Mouse (Mus musculus) testis, adult 2 months (tissue): Measurements from ENCODE around the gene Gpx7. TPM values are rescaled to one million over a fixed set of nuclear protein-coding genes. Genes with fewer than 3 reads are reported as not detected.

Source experiments
- H3K27ac ChIP-seq: fragments of 200-500 bp; 2 replicates; pipeline ENCODE4 v1.5.1; 2012; ENCODE audit warnings: low read depth, low read length; ENCODE audit not compliant: control insufficient read depth, insufficient read depth
- H3K27me3 ChIP-seq: fragments of 200-500 bp; 2 replicates; pipeline ENCODE4 v1.6.1; 2012; ENCODE audit warnings: mild to moderate bottlenecking, low read length, moderate library complexity; ENCODE audit not compliant: control insufficient read depth, insufficient read depth
- H3K36me3 ChIP-seq: fragments of 200-500 bp; 2 replicates; pipeline ENCODE4 v1.6.1; 2012; ENCODE audit warnings: mild to moderate bottlenecking, low read length; ENCODE audit not compliant: control insufficient read depth, insufficient read depth
- H3K4me1 ChIP-seq: fragments of 200-500 bp; 2 replicates; pipeline ENCODE4 v1.6.1; 2012; ENCODE audit warnings: low read length; ENCODE audit not compliant: control insufficient read depth, insufficient read depth
- H3K4me3 ChIP-seq: fragments of 200-500 bp; 2 replicates; pipeline ENCODE4 v1.5.1; 2012; ENCODE audit warnings: low read depth, mild to moderate bottlenecking, low read length, moderate library complexity, mixed read lengths; ENCODE audit not compliant: control insufficient read depth
- CTCF ChIP-seq: fragments of 200-500 bp; IDR thresholded peaks from 2 replicates; pipeline ENCODE4 v1.5.1; 2012; ENCODE audit warnings: low read depth, mild to moderate bottlenecking, inconsistent platforms, low read length, moderate library complexity; ENCODE audit not compliant: control insufficient read depth, insufficient read depth, insufficient replicate concordance
- POLR2A ChIP-seq: fragments of 200-500 bp; IDR thresholded peaks from 2 replicates; pipeline ENCODE4 v1.6.1; 2012; ENCODE audit warnings: low read depth, mild to moderate bottlenecking, inconsistent platforms, low read length, moderate library complexity; ENCODE audit not compliant: control insufficient read depth
- polyA plus RNA-seq: library from polyadenylated mRNA; depleted of rRNA; stranded (reverse); fragments of >200 nt; gene quantifications from 2 replicates; pipeline ENCODE4 v1.2.3, GENCODE M21; 2012

Gpx7 gene
- polyA plus RNA-seq, 1 experiment = 1.1 TPM

GRCm38 (mm10) chr4:108371421-108371820, 35.3 kb downstream of the Gpx7 start:
- no peak overlapping the region for H3K4me3 ChIP-seq
- TF ChIP-seq POLR2A (no peak), CTCF (no peak)
- H3K27me3 ChIP-seq = no peaks in the 10 kb centered on the region
- no peak overlapping the region for H3K27ac ChIP-seq
- H3K36me3 ChIP-seq = no peaks in the 10 kb centered on the region
- H3K4me1 ChIP-seq = no peaks in the 10 kb centered on the region; the same call in 1 of the 2 replicates

GRCm38 (mm10) chr4:108370409-108370808, 36.4 kb downstream of the Gpx7 start:
- H3K27ac ChIP-seq = no peak overlapping the region
- no peaks in the 10 kb centered on the region; the same call in 1 of the 2 replicates for H3K4me1 ChIP-seq
- TF ChIP-seq POLR2A = no peak
- no peaks in the 10 kb centered on the region for H3K36me3 ChIP-seq
- no peaks in the 10 kb centered on the region for H3K27me3 ChIP-seq
- H3K4me3 ChIP-seq = no peak overlapping the region

- no peak overlapping the region for H3K27ac ChIP-seq
- TF ChIP-seq POLR2A (no peak), CTCF (no peak)
- peak overlapping the region; percentile 59 for H3K4me3 ChIP-seq
- H3K4me1 ChIP-seq = no peaks in the 10 kb centered on the region; the same call in 1 of the 2 replicates
- H3K36me3 ChIP-seq = no peaks in the 10 kb centered on the region
- no peaks in the 10 kb centered on the region for H3K27me3 ChIP-seq
Observed at GRCm38 (mm10) chr4:108369254-108369653, 37.5 kb downstream of the Gpx7 start.

- 0 out of 2 replicates have a peak overlapping the region, but pooled peaks have one; percentile 13 for H3K27ac ChIP-seq
- H3K4me1 ChIP-seq = peaks cover 13% of the 10 kb centered on the region
- H3K4me3 ChIP-seq = no peak overlapping the region
- H3K36me3 ChIP-seq = no peaks in the 10 kb centered on the region
- TF ChIP-seq CTCF (no peak), POLR2A (no peak)
- H3K27me3 ChIP-seq = no peaks in the 10 kb centered on the region
Observed at GRCm38 (mm10) chr4:108364111-108364476, 42.7 kb downstream of the Gpx7 start.

GRCm38 (mm10) chr4:108363355-108364110, 43.2 kb downstream of the Gpx7 start:
- H3K27ac ChIP-seq = no peak overlapping the region
- H3K36me3 ChIP-seq = no peaks in the 10 kb centered on the region
- H3K27me3 ChIP-seq = no peaks in the 10 kb centered on the region
- no peak overlapping the region for H3K4me3 ChIP-seq
- no peak for TF ChIP-seq POLR2A
- TF ChIP-seq CTCF = no peak
- H3K4me1 ChIP-seq = peaks cover 13% of the 10 kb centered on the region

- no peak overlapping the region for H3K4me3 ChIP-seq
- H3K36me3 ChIP-seq = no peaks in the 10 kb centered on the region
- TF ChIP-seq POLR2A (no peak), CTCF (no peak)
- peak overlapping the region; percentile 21; the same call in 1 of the 2 replicates for H3K27ac ChIP-seq
- H3K27me3 ChIP-seq = no peaks in the 10 kb centered on the region
- H3K4me1 ChIP-seq = peaks cover 13% of the 10 kb centered on the region
Observed at GRCm38 (mm10) chr4:108362321-108363261, 44.2 kb downstream of the Gpx7 start.
